Mouse (Mus musculus) inflammation-experienced regulatory T-cells, adult 6 months (primary cell): ENCODE measurements around the gene Kirrel3. TPM values are rescaled to one million over a fixed set of nuclear protein-coding genes. Genes with fewer than 3 reads are reported as not detected.
A peak's percentile ranks its signal among the peaks of the same experiment; 100 is the strongest.

Source experiments
- ATAC-seq: one replicate; pipeline ENCODE4 v1.8.0; 2017
- polyA plus RNA-seq, 3 experiments: library from polyadenylated mRNA; unstranded; fragments of 100-300 nt; shearing (Covaris generic); gene quantifications; one replicate each; pipeline ENCODE4 v1.2.1; 2017

Kirrel3 gene
- polyA plus RNA-seq, 3 experiments from 2014 or later, result 0.15 to 0.65 (median 0.54) TPM

GRCm38 (mm10) chr9:34993467-34994211 is 507.9 kb downstream of the Kirrel3 start:
- no peak for ATAC-seq

GRCm38 (mm10) chr9:34995078-34995477 is 509.4 kb downstream of the Kirrel3 start:
- no peak for ATAC-seq

GRCm38 (mm10) chr9:34995660-34996378 is 510.1 kb downstream of the Kirrel3 start:
- ATAC-seq, result peak; percentile 85

GRCm38 (mm10) chr9:34997880-34998865 is 512.5 kb downstream of the Kirrel3 start:
- ATAC-seq, result no peak

GRCm38 (mm10) chr9:35004113-35004512 is 518.4 kb downstream of the Kirrel3 start:
- no peak for ATAC-seq

GRCm38 (mm10) chr9:35007697-35008341 is 522.1 kb downstream of the Kirrel3 start:
- ATAC-seq, result no peak

- ATAC-seq, result peak; percentile 97
Observed at GRCm38 (mm10) chr9:35016762-35017161, 531.1 kb downstream of the Kirrel3 start.

GRCm38 (mm10) chr9:35017563-35017962 is 531.9 kb downstream of the Kirrel3 start:
- no peak for ATAC-seq

- ATAC-seq, result no peak
Observed at GRCm38 (mm10) chr9:35018056-35018455, 532.4 kb downstream of the Kirrel3 start.

- no peak for ATAC-seq
Observed at GRCm38 (mm10) chr9:35019372-35019771, 533.7 kb downstream of the Kirrel3 start.

GRCm38 (mm10) chr9:35020015-35020653 is 534.4 kb downstream of the Kirrel3 start:
- no peak for ATAC-seq

GRCm38 (mm10) chr9:35021744-35022143 is 536.0 kb downstream of the Kirrel3 start:
- ATAC-seq, result no peak

- no peak for ATAC-seq
Observed at GRCm38 (mm10) chr9:35024591-35025496, 539.1 kb downstream of the Kirrel3 start.

- ATAC-seq, result no peak
Observed at GRCm38 (mm10) chr9:35026311-35026710, 540.6 kb downstream of the Kirrel3 start.

GRCm38 (mm10) chr9:35026897-35027311 is 541.2 kb downstream of the Kirrel3 start:
- ATAC-seq, result no peak

- ATAC-seq, result no peak
Observed at GRCm38 (mm10) chr9:35027382-35027997, 541.8 kb downstream of the Kirrel3 start.

GRCm38 (mm10) chr9:35030823-35031222 is 545.1 kb downstream of the Kirrel3 start:
- ATAC-seq, result no peak

- no peak for ATAC-seq
Observed at GRCm38 (mm10) chr9:35032457-35032856, 546.8 kb downstream of the Kirrel3 start.

GRCm38 (mm10) chr9:35035074-35035473 is 549.4 kb downstream of the Kirrel3 start:
- no peak for ATAC-seq
